Mouse (Mus musculus) hindbrain, embryonic 12.5 days (tissue): ENCODE data around the gene Dnajc27. TPM values are rescaled to one million over a fixed set of nuclear protein-coding genes. Genes with fewer than 3 reads are reported as not detected.

Experiments
- ATAC-seq: fragments of 200-750 bp; cut with Nextera tagmentation; 2 replicates; pipeline ENCODE4 v1.8.0; 2017; ENCODE audit warnings: moderate TSS enrichment; ENCODE audit not compliant: low FRiP score
- H3K27ac ChIP-seq: fragments of 300-500 bp; sonication (generic); 2 replicates; pipeline ENCODE4 v1.5.1; 2016; ENCODE audit warnings: mild to moderate bottlenecking
- H3K27me3 ChIP-seq: fragments of 300-500 bp; sonication (generic); 2 replicates; pipeline ENCODE4 v1.6.1; 2016; ENCODE audit warnings: mild to moderate bottlenecking
- H3K36me3 ChIP-seq: fragments of 300-500 bp; sonication (generic); 2 replicates; pipeline ENCODE4 v1.6.1; 2016; ENCODE audit warnings: mild to moderate bottlenecking
- H3K4me1 ChIP-seq: fragments of 300-500 bp; sonication (generic); 2 replicates; pipeline ENCODE4 v1.6.1; 2016
- H3K4me2 ChIP-seq: fragments of 300-500 bp; sonication (generic); replicated peaks from 2 replicates; pipeline ENCODE4 v1.6.1; 2016; ENCODE audit warnings: mild to moderate bottlenecking
- H3K4me3 ChIP-seq: fragments of 300-500 bp; sonication (generic); 2 replicates; pipeline ENCODE4 v1.5.1; 2016; ENCODE audit warnings: mild to moderate bottlenecking
- H3K9ac ChIP-seq: fragments of 300-500 bp; sonication (generic); 2 replicates; pipeline ENCODE4 v1.6.1; 2016; ENCODE audit warnings: mild to moderate bottlenecking, moderate library complexity
- H3K9me3 ChIP-seq: fragments of 300-500 bp; sonication (generic); replicated peaks from 2 replicates; pipeline ENCODE4 v1.6.1; 2016; ENCODE audit warnings: mild to moderate bottlenecking
- WGBS: fragments of 180-500 bp; shearing (Covaris S2); methylation state at CpG from one replicate; pipeline ENCODE4 v1.1.7; 2016; 5-methylcytosine and 5-hydroxymethylcytosine counted together
- polyA plus RNA-seq: library from polyadenylated mRNA; unstranded; fragments of >200 nt; fragmentation: Nextera tagmentation; extraction: Ambion mirVana; gene quantifications from 2 replicates; pipeline ENCODE4 v1.2.1, GENCODE M21; 2016

Dnajc27 gene
- polyA plus RNA-seq, 1 experiment from 2014 or later, result 13.9 TPM

DNA sequence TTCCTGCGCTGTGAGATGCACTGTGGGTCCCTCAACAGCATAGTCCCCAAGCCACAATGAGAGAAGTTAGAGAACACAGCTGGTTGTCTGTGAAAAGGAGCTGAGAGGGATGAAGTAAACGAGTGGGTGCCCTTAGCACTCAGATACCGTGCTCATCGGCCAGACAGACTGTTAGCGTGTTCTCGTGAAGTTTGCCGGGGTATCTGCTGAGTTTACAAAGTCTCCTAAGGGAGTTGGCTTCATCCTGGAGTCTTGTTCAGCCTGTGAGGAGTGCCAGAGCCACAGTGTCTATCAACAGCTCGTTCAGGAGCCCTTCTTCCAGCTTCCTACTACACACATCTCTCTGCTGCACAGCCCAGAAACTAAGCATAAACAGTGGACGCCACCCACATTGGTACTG is 33.7 kb downstream of the Dnajc27 start:
- WGBS, result 86% methylated on average over 9 of the region's 9 CpGs
- Histone ChIP-seq H3K9ac (no peak overlapping the region), H3K9me3 (no peaks in the 10 kb centered on the region), H3K4me2 (no peak overlapping the region), H3K4me3 (no peak overlapping the region), H3K27ac (no peak overlapping the region), H3K27me3 (no peaks in the 10 kb centered on the region), H3K4me1 (no peaks in the 10 kb centered on the region), H3K36me3 (no peaks in the 10 kb centered on the region)
- no peak for ATAC-seq

DNA sequence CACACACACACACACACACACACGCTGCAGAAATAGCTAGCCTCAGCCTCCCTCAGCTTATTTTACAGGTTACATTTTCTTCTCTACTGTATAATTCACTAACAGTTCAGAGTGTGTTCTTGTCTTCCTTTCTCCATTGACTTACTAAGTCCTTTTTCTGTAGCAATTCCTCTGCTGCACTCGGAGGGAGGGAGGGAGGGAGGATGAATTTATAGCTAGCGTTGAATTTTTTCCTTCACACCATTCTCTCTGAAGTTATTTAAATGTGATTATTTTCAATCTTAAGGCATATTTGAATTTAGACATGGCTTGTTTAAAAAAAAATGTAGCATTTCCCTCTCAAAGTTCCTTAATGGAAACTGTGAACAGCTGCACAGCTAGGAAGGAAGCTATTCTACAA is 34.8 kb downstream of the Dnajc27 start:
- Histone ChIP-seq H3K4me1 (no peaks in the 10 kb centered on the region), H3K27ac (no peak overlapping the region), H3K4me2 (no peak overlapping the region), H3K4me3 (no peak overlapping the region), H3K27me3 (no peaks in the 10 kb centered on the region), H3K9ac (no peak overlapping the region), H3K9me3 (no peaks in the 10 kb centered on the region), H3K36me3 (no peaks in the 10 kb centered on the region)
- ATAC-seq, result no peak
- WGBS, result 82% methylated on average over 3 of the region's 3 CpGs

DNA sequence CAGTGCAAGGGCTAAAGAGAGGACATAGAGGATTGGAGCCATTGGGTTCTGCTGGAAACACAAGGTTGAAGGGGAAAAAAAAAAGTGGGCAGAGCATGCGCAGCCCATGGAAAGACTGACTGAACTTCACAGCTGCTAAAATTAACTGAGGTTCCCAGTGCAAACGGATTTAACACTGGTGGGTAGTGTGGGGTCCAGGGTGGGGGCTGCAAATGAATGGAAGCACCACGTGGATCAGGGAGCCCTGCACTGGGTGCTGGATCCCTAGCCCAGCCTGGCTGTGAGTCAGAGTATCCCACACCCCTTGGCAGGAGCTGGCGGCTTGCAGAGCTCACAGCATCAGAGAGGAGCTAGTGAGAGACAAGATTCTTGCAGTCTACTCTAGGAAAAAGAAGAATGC is 35.2 kb downstream of the Dnajc27 start:
- 75% methylated on average over 4 of the region's 4 CpGs for WGBS
- Histone ChIP-seq H3K9ac (no peak overlapping the region), H3K27me3 (no peaks in the 10 kb centered on the region), H3K4me3 (no peak overlapping the region), H3K4me1 (no peaks in the 10 kb centered on the region), H3K36me3 (no peaks in the 10 kb centered on the region), H3K9me3 (no peaks in the 10 kb centered on the region), H3K4me2 (no peak overlapping the region), H3K27ac (no peak overlapping the region)
- no peak for ATAC-seq

DNA sequence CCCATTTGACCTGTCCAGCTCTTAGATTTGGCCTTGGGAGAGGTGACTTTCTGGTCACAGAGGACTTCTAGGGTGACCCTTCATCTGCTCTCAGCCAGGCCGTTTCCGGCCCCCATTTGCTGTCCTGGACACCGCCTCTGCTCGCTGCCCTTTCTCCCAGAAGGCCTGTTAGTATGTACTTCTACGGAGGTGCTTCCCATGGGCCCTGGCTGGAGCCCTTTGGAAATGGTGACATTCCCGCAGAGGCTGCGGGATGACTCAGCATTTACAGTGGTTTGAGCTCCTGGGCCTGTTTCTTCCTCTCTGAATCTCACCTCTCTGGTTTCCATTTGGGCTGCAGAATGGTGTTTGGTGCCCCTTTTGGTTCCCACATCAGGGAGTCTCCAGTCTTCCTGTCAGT is 45.0 kb downstream of the Dnajc27 start:
- no peak overlapping the region for H3K4me3 ChIP-seq
- ATAC-seq, result no peak
- no peak overlapping the region for H3K9ac ChIP-seq
- 71% methylated on average over 7 of the region's 7 CpGs for WGBS
- no peaks in the 10 kb centered on the region for H3K4me1 ChIP-seq
- no peaks in the 10 kb centered on the region; the same call in 1 of the 2 replicates for H3K9me3 ChIP-seq
- no peak overlapping the region for H3K4me2 ChIP-seq
- no peak overlapping the region for H3K27ac ChIP-seq
- no peaks in the 10 kb centered on the region for H3K27me3 ChIP-seq
- no peaks in the 10 kb centered on the region for H3K36me3 ChIP-seq

DNA sequence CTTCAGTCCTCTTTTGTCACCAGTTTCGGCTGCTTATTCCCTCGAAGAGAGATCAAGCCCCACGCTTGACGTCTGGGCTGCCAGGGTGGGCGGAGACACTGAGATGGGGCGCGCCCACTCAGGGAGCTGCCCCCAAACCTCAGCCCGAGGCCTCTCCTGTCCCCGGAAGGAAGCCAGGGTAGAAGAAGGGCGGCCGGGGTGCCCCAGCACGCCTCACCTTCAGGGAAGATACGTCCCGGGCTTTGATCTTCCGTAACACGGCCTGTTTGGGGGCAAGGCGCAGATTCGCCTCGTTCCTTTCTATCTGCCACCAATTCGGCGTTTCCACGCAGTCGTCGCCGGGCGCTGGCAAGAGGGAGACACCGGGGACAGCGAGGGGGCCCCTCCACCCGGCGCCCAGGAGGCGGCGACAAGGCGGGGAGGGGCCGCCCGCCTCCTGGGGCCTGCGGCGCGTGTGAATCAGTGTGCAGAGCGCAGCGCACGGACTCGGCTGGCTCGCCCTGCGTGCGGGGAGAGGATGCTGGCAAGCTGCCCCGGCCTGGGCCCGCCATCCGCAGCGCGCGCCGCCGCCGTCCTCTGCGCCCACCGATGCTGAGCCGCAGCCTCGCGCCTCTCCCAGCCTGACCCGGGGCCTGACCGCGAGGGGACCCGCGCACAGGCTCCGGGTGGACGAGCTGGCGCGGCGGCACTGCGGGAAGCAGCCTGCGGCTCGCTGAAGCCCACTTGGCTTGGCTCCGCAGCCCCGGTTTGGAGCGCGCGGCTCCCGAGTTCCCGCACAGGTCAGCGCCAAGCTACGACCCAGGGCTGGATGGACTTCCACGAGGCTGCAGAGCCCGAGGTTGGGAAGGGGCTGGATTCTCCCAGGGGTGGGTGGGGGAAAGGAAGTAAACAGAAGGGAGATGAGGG is 50.8 kb downstream of the Dnajc27 start, which contains the start of gene Adcy3:
TSS of gene Adcy3 (plus strand) at position 163 of the 906 bp plus-strand sequence.
- WGBS, result under 1% methylated on average over 77 of the region's 83 CpGs
- peak; percentile 86 for ATAC-seq
- peak within 1 kb of the TSS; percentile 78 for H3K9ac ChIP-seq
- H3K4me2 ChIP-seq, result peak within 1 kb of the TSS; percentile 97
- H3K27ac ChIP-seq, result no peak within 1 kb of the TSS
- no peaks in the 10 kb centered on the region; the same call in 1 of the 2 replicates for H3K9me3 ChIP-seq
- no peaks in the 10 kb centered on the region for H3K27me3 ChIP-seq
- peak within 1 kb of the TSS; percentile 69 for H3K4me3 ChIP-seq
- H3K36me3 ChIP-seq, result no peaks in the 10 kb centered on the region
- peaks cover 15% of the 10 kb centered on the region for H3K4me1 ChIP-seq

DNA sequence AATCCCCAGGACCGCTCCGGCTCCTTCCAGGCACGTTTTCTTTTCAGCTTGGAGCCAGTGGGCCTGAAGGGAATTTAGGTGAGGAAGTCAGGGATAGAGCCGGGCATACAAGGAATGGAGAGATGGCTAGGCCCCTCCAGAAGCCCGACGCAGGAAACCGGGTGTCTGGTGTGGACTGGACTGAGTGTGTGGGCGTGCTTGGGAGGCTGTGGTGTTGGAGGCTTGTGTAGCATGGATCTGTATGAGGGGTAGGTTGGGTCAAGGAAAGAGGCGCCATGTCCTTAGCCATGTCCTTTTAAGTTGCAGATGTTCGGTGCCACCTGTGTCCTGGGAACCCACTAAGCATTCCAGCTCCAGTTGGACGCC is 51.4 kb downstream of the Dnajc27 start:
- peak; percentile 20; the same call in 1 of the 2 replicates for ATAC-seq
- Histone ChIP-seq H3K4me1 (peaks cover 15% of the 10 kb centered on the region), H3K9me3 (no peaks in the 10 kb centered on the region; the same call in 1 of the 2 replicates), H3K4me2 (peak overlapping the region; percentile 97), H3K4me3 (peak overlapping the region; percentile 69), H3K36me3 (no peaks in the 10 kb centered on the region), H3K27me3 (no peaks in the 10 kb centered on the region), H3K9ac (peak overlapping the region; percentile 78), H3K27ac (no peak overlapping the region)
- WGBS, result 34% methylated on average over 11 of the region's 11 CpGs

DNA sequence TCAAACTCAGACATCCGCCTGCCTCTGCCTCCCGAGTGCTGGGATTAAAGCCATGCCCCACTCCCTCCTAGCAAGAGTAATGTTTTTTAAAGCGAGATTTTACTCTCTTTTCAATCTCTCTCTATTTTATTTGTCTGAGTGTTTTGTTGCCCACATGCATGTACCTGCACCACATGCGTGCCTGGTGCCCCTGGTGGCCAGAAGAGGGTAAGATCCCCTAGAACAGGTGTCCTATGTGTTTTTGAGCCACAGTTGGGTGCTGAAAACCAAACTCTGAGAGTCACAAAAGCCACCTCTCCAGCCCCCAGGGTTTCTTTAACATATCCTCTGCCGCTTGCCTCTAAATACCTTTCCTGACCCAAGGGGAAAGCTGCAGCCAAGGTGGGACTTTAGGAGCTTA is 60.8 kb downstream of the Dnajc27 start:
- 82% methylated on average over 5 of the region's 5 CpGs for WGBS

DNA sequence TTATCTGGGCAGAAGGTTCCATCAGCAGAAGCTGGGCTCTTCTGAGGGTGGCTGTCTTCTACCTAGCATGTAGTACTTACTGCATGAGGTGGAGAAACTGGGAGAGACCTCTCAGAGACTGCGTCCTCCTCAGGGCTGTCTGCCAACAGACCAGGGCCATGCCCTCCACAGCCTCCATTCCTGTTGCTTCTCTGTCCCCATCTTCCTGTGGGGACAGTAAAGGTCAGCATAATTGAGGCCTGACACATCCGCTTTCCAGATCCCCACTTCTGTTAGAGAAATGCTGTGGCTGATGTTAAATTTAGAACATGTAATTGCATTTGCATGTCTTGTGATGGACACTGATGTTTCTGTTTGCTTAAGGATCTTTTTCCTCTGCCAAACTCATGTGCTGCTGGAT is 68.6 kb downstream of the Dnajc27 start:
- H3K36me3 ChIP-seq, result no peaks in the 10 kb centered on the region
- 85% methylated on average over 2 of the region's 2 CpGs for WGBS
- no peak overlapping the region for H3K9ac ChIP-seq
- no peaks in the 10 kb centered on the region for H3K27me3 ChIP-seq
- no peak overlapping the region for H3K27ac ChIP-seq
- H3K4me2 ChIP-seq, result no peak overlapping the region
- no peak for ATAC-seq
- no peaks in the 10 kb centered on the region for H3K4me1 ChIP-seq
- H3K9me3 ChIP-seq, result no peaks in the 10 kb centered on the region
- no peak overlapping the region for H3K4me3 ChIP-seq

More for the DNA sequence above, 60.8 kb downstream of the Dnajc27 start:
- Histone ChIP-seq H3K4me3 (no peak overlapping the region), H3K9ac (no peak overlapping the region), H3K27me3 (no peaks in the 10 kb centered on the region), H3K27ac (no peak overlapping the region), H3K4me2 (no peak overlapping the region), H3K9me3 (no peaks in the 10 kb centered on the region), H3K36me3 (no peaks in the 10 kb centered on the region), H3K4me1 (no peaks in the 10 kb centered on the region)
- no peak for ATAC-seq

DNA sequence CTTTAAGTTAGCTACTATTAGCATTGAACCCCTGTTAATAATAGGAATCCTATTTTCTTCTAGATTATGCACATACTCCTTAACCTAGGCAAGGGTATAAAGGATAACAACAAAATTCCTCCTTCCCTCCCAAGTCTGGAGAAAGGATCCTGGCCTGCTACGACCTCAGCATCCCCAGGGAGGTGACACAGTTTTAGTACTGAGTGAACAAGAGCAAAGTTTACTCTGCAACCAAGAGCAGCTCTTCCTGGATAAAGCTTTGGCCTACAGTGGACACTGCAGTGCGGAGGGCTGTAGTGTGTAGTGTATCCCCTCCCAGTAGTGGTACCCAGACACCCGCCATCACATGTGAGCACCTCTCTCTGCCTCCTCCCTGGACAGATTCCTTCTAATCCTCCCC is 69.6 kb downstream of the Dnajc27 start:
- no peak overlapping the region for H3K27ac ChIP-seq
- no peak overlapping the region for H3K9ac ChIP-seq
- no peaks in the 10 kb centered on the region for H3K9me3 ChIP-seq
- WGBS, result 85% methylated on average over 3 of the region's 3 CpGs
- no peaks in the 10 kb centered on the region for H3K4me1 ChIP-seq
- no peak overlapping the region for H3K4me3 ChIP-seq
- no peaks in the 10 kb centered on the region for H3K27me3 ChIP-seq
- H3K36me3 ChIP-seq, result no peaks in the 10 kb centered on the region
- H3K4me2 ChIP-seq, result no peak overlapping the region
- no peak for ATAC-seq

DNA sequence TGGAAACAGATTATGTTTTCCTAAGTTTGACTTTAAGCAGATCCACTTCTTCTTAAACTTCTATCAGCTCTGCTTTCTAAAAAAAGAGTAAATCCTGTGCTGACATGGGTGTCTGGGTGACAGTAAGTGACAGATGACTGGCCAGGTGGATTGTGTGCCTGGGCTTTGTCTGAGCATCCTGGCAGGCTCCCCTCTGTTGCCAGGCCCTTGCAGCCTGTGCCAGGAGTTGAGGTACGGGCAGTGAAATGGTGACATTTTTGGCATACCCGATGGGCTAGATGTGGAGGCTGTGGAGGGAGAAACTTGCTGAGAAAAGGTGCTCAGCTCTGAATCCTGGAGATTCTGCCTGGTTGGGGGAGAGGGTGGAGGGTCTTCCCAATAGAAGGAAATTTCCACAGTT is 75.1 kb downstream of the Dnajc27 start:
- no peaks in the 10 kb centered on the region for H3K27me3 ChIP-seq
- no peak for ATAC-seq
- H3K36me3 ChIP-seq, result no peaks in the 10 kb centered on the region
- H3K4me3 ChIP-seq, result no peak overlapping the region
- WGBS, result 82% methylated on average over 2 of the region's 2 CpGs
- no peaks in the 10 kb centered on the region for H3K9me3 ChIP-seq
- H3K4me1 ChIP-seq, result no peaks in the 10 kb centered on the region
- H3K4me2 ChIP-seq, result no peak overlapping the region
- H3K27ac ChIP-seq, result no peak overlapping the region
- H3K9ac ChIP-seq, result no peak overlapping the region

DNA sequence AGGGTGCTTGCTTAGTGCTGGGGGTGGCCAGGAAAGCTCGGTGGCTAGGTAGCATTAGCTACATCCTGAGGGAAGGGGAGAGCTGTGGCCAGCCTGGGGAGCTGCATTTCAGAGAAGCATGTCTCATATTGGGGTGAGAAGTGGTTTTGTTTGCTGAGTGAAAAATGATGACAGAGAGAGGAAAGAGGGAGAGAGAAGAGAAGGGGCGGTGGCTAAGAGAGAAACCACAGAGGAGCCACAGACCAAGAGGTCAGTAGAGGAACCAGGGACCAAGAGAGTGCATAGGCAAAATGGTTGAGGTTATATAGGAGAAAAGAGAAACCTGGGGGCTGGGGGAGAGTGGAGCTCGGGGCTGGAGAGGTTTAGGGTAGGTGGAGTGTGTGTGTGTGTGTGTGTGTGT is 75.8 kb downstream of the Dnajc27 start:
- no peaks in the 10 kb centered on the region for H3K36me3 ChIP-seq
- H3K9me3 ChIP-seq, result no peaks in the 10 kb centered on the region
- no peak for ATAC-seq
- no peak overlapping the region for H3K27ac ChIP-seq
- no peak overlapping the region for H3K4me3 ChIP-seq
- 85% methylated on average over 3 of the region's 3 CpGs for WGBS
- H3K4me1 ChIP-seq, result no peaks in the 10 kb centered on the region
- no peak overlapping the region for H3K9ac ChIP-seq
- H3K4me2 ChIP-seq, result no peak overlapping the region
- no peaks in the 10 kb centered on the region for H3K27me3 ChIP-seq

DNA sequence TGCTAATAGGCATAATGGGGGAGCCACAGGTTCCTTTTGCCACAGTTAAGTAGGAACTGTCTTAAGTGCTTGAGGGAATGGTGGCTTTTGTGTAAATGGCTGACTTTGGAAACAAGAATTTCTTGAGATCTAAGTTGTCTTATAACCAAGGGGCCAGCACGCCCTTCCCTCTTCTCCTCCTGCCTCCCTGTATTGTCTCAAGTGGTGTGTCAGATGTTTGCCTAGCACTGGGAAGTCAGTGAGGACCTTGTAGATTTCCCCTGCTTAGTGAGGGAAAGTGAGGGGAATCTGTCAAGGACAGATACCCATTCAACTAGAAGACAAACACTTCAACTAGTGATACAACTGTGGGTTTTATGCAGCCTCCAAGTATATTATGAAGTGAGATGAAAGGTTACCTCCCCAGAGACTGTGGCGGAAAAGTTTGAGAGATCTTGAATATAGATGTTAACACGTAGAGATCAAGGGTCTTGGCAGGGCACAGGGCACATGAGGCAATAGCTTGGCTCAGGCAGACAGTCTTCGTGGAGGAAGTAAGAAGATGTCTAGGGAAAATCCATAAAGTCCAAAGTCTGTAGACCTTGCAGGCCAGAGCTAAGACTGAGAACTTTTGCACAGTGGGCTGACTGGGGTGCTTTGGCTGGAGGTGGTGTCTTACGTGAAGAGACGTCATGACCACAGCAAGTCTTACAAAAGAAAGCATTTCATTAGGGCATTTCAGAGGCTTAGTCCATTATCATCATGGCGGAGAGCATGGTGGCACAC is 76.7 kb downstream of the Dnajc27 start:
- Histone ChIP-seq H3K4me2 (no peak overlapping the region), H3K9ac (no peak overlapping the region)
- 91% methylated on average over 7 of the region's 7 CpGs for WGBS

More for the DNA sequence above, 76.7 kb downstream of the Dnajc27 start:
- Histone ChIP-seq H3K27ac (no peak overlapping the region), H3K27me3 (no peaks in the 10 kb centered on the region), H3K4me1 (no peaks in the 10 kb centered on the region), H3K36me3 (no peaks in the 10 kb centered on the region), H3K4me3 (no peak overlapping the region), H3K9me3 (no peaks in the 10 kb centered on the region)
- ATAC-seq, result no peak
